In genomic region chr2:121244099-121244498, GRCm38 (mm10) we compare ENCODE assay signal across 24 mouse cellular contexts. TPM values are rescaled to one million over a fixed set of nuclear protein-coding genes. Genes with fewer than 3 reads are reported as not detected.
DNase-seq lines count a peak whose midpoint lies in the region; TF ChIP-seq lines count a peak whose summit lies in the region.
"Had no signal": no experiment of that assay in that cellular context is flagged by ENCODE, and none has a peak within 500 bp of the region (broad histone marks: within the 10 kb centered on the region; RNA-seq: fewer than 3 reads in every experiment).

No protein-coding gene starts in this region.

- TF ChIP-seq CTCF in layer of hippocampus, adult 2 months (conservative IDR thresholded peaks at IDR 0.05): no peak

- peak; percentile 36 for DNase-seq in layer of hippocampus, adult 11-12 months (ENCODE audit: low spot score)
- DNase-seq in layer of hippocampus, postnatal 10 days (ENCODE audit: low spot score in 2 of 2): no peak
- peak; percentile 43 for DNase-seq in brain, adult 2 months (ENCODE audit: low read depth, low spot score)
- peak; percentile 43 to 52 for DNase-seq in layer of hippocampus, adult 2 months (ENCODE audit: low spot score in 2 of 2)
- DNase-seq in layer of hippocampus, postnatal 36 days: peak; percentile 38 to 48
- no peak for DNase-seq in kidney, postnatal 36 days
- no peak for DNase-seq in adrenal gland, adult (ENCODE audit: inconsistent age in 2 of 2, low spot score in 1 of 2)
- DNase-seq: adrenal gland, adult 2 months; adrenal gland, postnatal 25 days; B cell, adult 2 months; cerebellum, adult 18-20 months; cerebellum, adult 9-10 months; cerebellum, postnatal 25 days; embryo, embryonic 11 days; gastrocnemius, postnatal 25 days; heart, adult 18-20 months; heart, postnatal 10 days; heart, postnatal 36 days had no signal

- H3K4me3 ChIP-seq in layer of hippocampus, adult 2 months: no peak overlapping the region; the same call in 1 of the 2 replicates
- H3K4me3 ChIP-seq: forebrain, embryonic 10.5 days; forebrain, embryonic 13.5 days; heart, embryonic 12.5 days; heart, embryonic 15.5 days; hindbrain, embryonic 10.5 days; hindbrain, embryonic 13.5 days had no signal

- H3K27ac ChIP-seq in layer of hippocampus, adult 2 months: peak overlapping the region; percentile 85
- H3K27ac ChIP-seq: forebrain, embryonic 10.5 days; forebrain, embryonic 13.5 days; heart, embryonic 15.5 days; hindbrain, embryonic 10.5 days; hindbrain, embryonic 13.5 days had no signal

RNA-seq across cellular contexts. Expression of gene Trp53bp1, which starts 27.1 kb away (rescaled TPM):
- 100 to 1,000 TPM; 157 to 174 TPM for total RNA-seq in layer of hippocampus, postnatal 10 days (2021)
- 100 to 1,000 TPM; 148 to 162 TPM for total RNA-seq in layer of hippocampus, adult 2 months (2021)
- total RNA-seq in layer of hippocampus, postnatal 36 days (2021): 100 to 1,000 TPM; 145 to 163 TPM

RNA-seq across cellular contexts. Expression of gene Map1a, which starts 45.3 kb away (rescaled TPM):
- 100 to 1,000 TPM; 353 to 370 TPM for total RNA-seq in layer of hippocampus, postnatal 10 days (2021)
- total RNA-seq in layer of hippocampus, adult 2 months (2021): 100 to 1,000 TPM; 622 to 629 TPM
- total RNA-seq in layer of hippocampus, postnatal 36 days (2021): 100 to 1,000 TPM; 556 to 596 TPM

Comparison
In these comparisons a context has a peak if more than half of its experiments do, and no peak if none do; other contexts are left out.
1. DNase-seq: peak in layer of hippocampus, adult 11-12 months (single experiment), brain, adult 2 months (single experiment), layer of hippocampus, adult 2 months (2 of 2) and layer of hippocampus, postnatal 36 days (2 of 2); none in layer of hippocampus, postnatal 10 days (0 of 2), kidney, postnatal 36 days (0 of 2) and adrenal gland, adult (0 of 2).